Mouse (Mus musculus) liver, embryonic 11.5 days (tissue): Measurements from ENCODE around the gene Hs1bp3. TPM values are rescaled to one million over a fixed set of nuclear protein-coding genes. Genes with fewer than 3 reads are reported as not detected.

Experiments
- ATAC-seq: fragments of 200-750 bp; cut with Nextera tagmentation; replicated peaks from 2 replicates; pipeline ENCODE4 v1.8.0; 2017; ENCODE audit warnings: moderate number of reproducible peaks, mild to moderate bottlenecking, moderate TSS enrichment, moderate library complexity; ENCODE audit not compliant: low FRiP score
- DNase-seq: peaks from one replicate; pipeline ENCODE4 v3.0.0-alpha.2; 2017; ENCODE audit warnings: low spot score
- H3K27ac ChIP-seq: fragments of 300-500 bp; sonication (generic); 2 replicates; pipeline ENCODE4 v1.5.1; 2014; ENCODE audit warnings: mild to moderate bottlenecking, low read depth, low read length, control low read depth
- H3K27me3 ChIP-seq: fragments of 300-500 bp; sonication (generic); replicated peaks from 2 replicates; pipeline ENCODE4 v1.6.1; 2014; ENCODE audit warnings: low read length, mixed read lengths; ENCODE audit not compliant: control insufficient read depth, insufficient read depth
- H3K36me3 ChIP-seq: fragments of 300-500 bp; sonication (generic); 2 replicates; pipeline ENCODE4 v1.6.1; 2014; ENCODE audit warnings: mild to moderate bottlenecking, low read length, moderate library complexity, mixed read lengths; ENCODE audit not compliant: control insufficient read depth, insufficient read depth
- H3K4me1 ChIP-seq: fragments of 300-500 bp; sonication (generic); replicated peaks from 2 replicates; pipeline ENCODE4 v1.6.1; 2014; ENCODE audit warnings: low read length, mixed read lengths; ENCODE audit not compliant: control insufficient read depth, insufficient read depth
- H3K4me2 ChIP-seq: fragments of 300-500 bp; sonication (generic); 2 replicates; pipeline ENCODE4 v1.6.1; 2014; ENCODE audit warnings: mild to moderate bottlenecking, control low read depth, moderate library complexity
- H3K4me3 ChIP-seq: fragments of 300-500 bp; sonication (generic); 2 replicates; pipeline ENCODE4 v1.5.1; 2014; ENCODE audit warnings: low read depth, low read length, control low read depth
- H3K9ac ChIP-seq: fragments of 300-500 bp; sonication (generic); 2 replicates; pipeline ENCODE4 v1.6.1; 2014; ENCODE audit warnings: low read depth, low read length, control low read depth
- H3K9me3 ChIP-seq: fragments of 300-500 bp; sonication (generic); 2 replicates; pipeline ENCODE4 v1.6.1; 2016; ENCODE audit warnings: low read length, inconsistent platforms, mixed read lengths; ENCODE audit not compliant: control insufficient read depth
- WGBS: fragments of 180-500 bp; shearing (Covaris S2); extraction: QIAGEN DNeasy Blood & Tissue Kit; methylation state at CpG from one replicate; pipeline ENCODE4 v1.1.7; 2014; 5-methylcytosine and 5-hydroxymethylcytosine counted together
- polyA plus RNA-seq: library from polyadenylated mRNA; unstranded; fragments of >200 nt; fragmentation: Nextera tagmentation; extraction: Ambion mirVana; gene quantifications from 2 replicates; pipeline ENCODE4 v1.2.1, GENCODE M21; 2014

The Hs1bp3 gene
- polyA plus RNA-seq, 1 experiment from 2014 or later = 8.8 TPM

- no peak for ATAC-seq
- Histone ChIP-seq H3K4me2 (no peak overlapping the region), H3K27me3 (no peaks in the 10 kb centered on the region), H3K9ac (no peak overlapping the region), H3K4me1 (no peaks in the 10 kb centered on the region), H3K36me3 (0 out of 2 replicates have a peak, but pooled peaks cover 4% of the 10 kb centered on the region), H3K27ac (no peak overlapping the region), H3K9me3 (no peaks in the 10 kb centered on the region), H3K4me3 (no peak overlapping the region)
- DNase-seq = no peak
- 85% methylated on average over 2 of the region's 2 CpGs for WGBS
These were observed 22.3 kb downstream of the Hs1bp3 start for GRCm38 (mm10) chr12:8335503-8335902.

- WGBS = 83% methylated on average over 10 of the region's 10 CpGs
- Histone ChIP-seq H3K4me1 (no peaks in the 10 kb centered on the region), H3K9me3 (no peaks in the 10 kb centered on the region), H3K27ac (no peak overlapping the region), H3K36me3 (0 out of 2 replicates have a peak, but pooled peaks cover 4% of the 10 kb centered on the region), H3K4me2 (no peak overlapping the region), H3K9ac (no peak overlapping the region), H3K27me3 (no peaks in the 10 kb centered on the region), H3K4me3 (no peak overlapping the region)
- DNase-seq (no peak), ATAC-seq (no peak)
These were observed 23.5 kb downstream of the Hs1bp3 start for GRCm38 (mm10) chr12:8336601-8337285.

GRCm38 (mm10) chr12:8337286-8338060, 24.2 kb downstream of the Hs1bp3 start:
- Histone ChIP-seq H3K4me2 (no peak overlapping the region), H3K36me3 (peaks cover 8% of the 10 kb centered on the region; the same call in 1 of the 2 replicates), H3K4me1 (no peaks in the 10 kb centered on the region), H3K4me3 (no peak overlapping the region), H3K9me3 (no peaks in the 10 kb centered on the region), H3K27me3 (no peaks in the 10 kb centered on the region), H3K9ac (no peak overlapping the region), H3K27ac (no peak overlapping the region)
- ATAC-seq (no peak), DNase-seq (no peak)
- WGBS = 76% methylated on average over 12 of the region's 12 CpGs

- 75% methylated on average over 4 of the region's 4 CpGs for WGBS
- Histone ChIP-seq H3K4me3 (no peak overlapping the region), H3K27ac (no peak overlapping the region)
These were observed 25.3 kb downstream of the Hs1bp3 start for GRCm38 (mm10) chr12:8338491-8338890.

GRCm38 (mm10) chr12:8338918-8339317, 25.7 kb downstream of the Hs1bp3 start:
- no peak overlapping the region for H3K4me2 ChIP-seq
- H3K9me3 ChIP-seq = no peaks in the 10 kb centered on the region
- peaks cover 8% of the 10 kb centered on the region; the same call in 1 of the 2 replicates for H3K36me3 ChIP-seq
- no peaks in the 10 kb centered on the region for H3K27me3 ChIP-seq
- H3K27ac ChIP-seq = no peak overlapping the region
- no peak overlapping the region for H3K4me3 ChIP-seq
- DNase-seq (no peak), ATAC-seq (no peak)
- H3K9ac ChIP-seq = no peak overlapping the region
- 85% methylated on average over 8 of the region's 8 CpGs for WGBS
- H3K4me1 ChIP-seq = no peaks in the 10 kb centered on the region

More at GRCm38 (mm10) chr12:8338491-8338890, 25.3 kb downstream of the Hs1bp3 start:
- no peak for ATAC-seq
- Histone ChIP-seq H3K4me2 (no peak overlapping the region), H3K9me3 (no peaks in the 10 kb centered on the region), H3K9ac (no peak overlapping the region), H3K27me3 (no peaks in the 10 kb centered on the region), H3K36me3 (peaks cover 8% of the 10 kb centered on the region; the same call in 1 of the 2 replicates), H3K4me1 (no peaks in the 10 kb centered on the region)
- no peak for DNase-seq

- Histone ChIP-seq H3K9me3 (no peaks in the 10 kb centered on the region), H3K4me2 (no peak overlapping the region), H3K4me1 (no peaks in the 10 kb centered on the region), H3K9ac (no peak overlapping the region), H3K27ac (no peak overlapping the region), H3K4me3 (no peak overlapping the region), H3K36me3 (peaks cover 8% of the 10 kb centered on the region; the same call in 1 of the 2 replicates), H3K27me3 (no peaks in the 10 kb centered on the region)
- ATAC-seq (no peak; the same call in 1 of the 2 replicates), DNase-seq (no peak)
- WGBS = 75% methylated on average over 13 of the region's 13 CpGs
These were observed 26.5 kb downstream of the Hs1bp3 start for GRCm38 (mm10) chr12:8339591-8340319.

- Histone ChIP-seq H3K27ac (no peak overlapping the region), H3K4me2 (no peak overlapping the region), H3K9me3 (no peaks in the 10 kb centered on the region), H3K4me1 (no peaks in the 10 kb centered on the region), H3K9ac (no peak overlapping the region), H3K36me3 (peaks cover 8% of the 10 kb centered on the region; the same call in 1 of the 2 replicates), H3K27me3 (no peaks in the 10 kb centered on the region), H3K4me3 (no peak overlapping the region)
- WGBS = 72% methylated on average over 6 of the region's 6 CpGs
- DNase-seq (no peak), ATAC-seq (no peak)
These were observed 27.8 kb downstream of the Hs1bp3 start for GRCm38 (mm10) chr12:8341008-8341407.

- 88% methylated on average over 3 of the region's 3 CpGs for WGBS
- DNase-seq (no peak), ATAC-seq (no peak)
- Histone ChIP-seq H3K4me1 (no peaks in the 10 kb centered on the region), H3K9me3 (no peaks in the 10 kb centered on the region), H3K36me3 (peaks cover 5% of the 10 kb centered on the region; the same call in 1 of the 2 replicates), H3K27ac (no peak overlapping the region), H3K4me2 (no peak overlapping the region), H3K9ac (no peak overlapping the region), H3K27me3 (no peaks in the 10 kb centered on the region), H3K4me3 (no peak overlapping the region)
These were observed 30.1 kb downstream of the Hs1bp3 start for GRCm38 (mm10) chr12:8343381-8343780.
